Mouse (Mus musculus) ES-Bruce4 (cell line): ENCODE data around the gene Il4ra.

ENCODE experiments used
- EP300 ChIP-seq: IDR thresholded peaks from 2 replicates; pipeline ENCODE4 v1.6.1; 2011; ENCODE audit warnings: low read depth, low read length; ENCODE audit not compliant: insufficient read depth
- POLR2A ChIP-seq: IDR thresholded peaks from one replicate; pipeline ENCODE4 v1.8.1; 2011; ENCODE audit warnings: low read length; ENCODE audit not compliant: insufficient read depth

DNA sequence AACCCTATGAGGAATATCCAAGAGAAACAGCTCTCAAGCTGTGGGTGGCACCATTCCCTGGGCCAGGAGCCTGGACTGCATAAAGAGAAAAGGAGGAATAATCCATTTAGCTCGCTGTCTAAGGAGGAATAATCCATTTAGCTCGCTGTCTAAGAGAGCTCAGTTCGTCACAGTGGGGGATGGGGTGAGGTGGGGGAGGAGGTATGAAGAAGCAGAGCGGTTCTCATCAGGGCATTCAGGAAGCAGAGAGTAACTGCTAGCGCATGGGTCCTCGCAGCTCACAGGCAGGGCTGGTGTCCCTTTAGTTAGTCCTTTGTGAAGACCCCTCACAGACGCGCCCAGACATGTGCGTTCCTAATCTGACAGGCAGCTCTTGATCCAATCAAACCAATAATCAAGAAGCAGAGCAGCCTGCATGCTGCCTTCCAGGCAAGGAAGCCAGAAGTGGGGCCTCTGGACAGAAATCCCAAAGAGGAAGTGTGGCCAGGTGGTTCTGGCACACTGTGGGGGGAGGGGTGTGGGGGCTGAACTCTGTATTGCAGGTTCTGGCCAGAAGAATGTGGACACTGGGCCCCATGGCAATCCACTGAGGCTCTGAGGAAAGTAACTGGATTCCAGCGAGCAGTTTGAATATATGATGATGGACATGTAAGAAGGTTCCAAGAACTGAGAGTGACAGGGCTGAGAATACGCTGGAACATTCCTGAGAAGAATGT is 9.4 kb upstream of the Il4ra start:
- TF ChIP-seq POLR2A (no peak), EP300 (no peak)
